Mouse (Mus musculus): ENCODE data around the gene Hat1. TPM values are rescaled to one million over a fixed set of nuclear protein-coding genes. Genes with fewer than 3 reads are reported as not detected.
A peak's percentile ranks its signal among the peaks of the same experiment; 100 is the strongest.

Hat1 gene
- polyA plus RNA-seq, 1 experiment from 2014 or later: 256 TPM

DNA sequence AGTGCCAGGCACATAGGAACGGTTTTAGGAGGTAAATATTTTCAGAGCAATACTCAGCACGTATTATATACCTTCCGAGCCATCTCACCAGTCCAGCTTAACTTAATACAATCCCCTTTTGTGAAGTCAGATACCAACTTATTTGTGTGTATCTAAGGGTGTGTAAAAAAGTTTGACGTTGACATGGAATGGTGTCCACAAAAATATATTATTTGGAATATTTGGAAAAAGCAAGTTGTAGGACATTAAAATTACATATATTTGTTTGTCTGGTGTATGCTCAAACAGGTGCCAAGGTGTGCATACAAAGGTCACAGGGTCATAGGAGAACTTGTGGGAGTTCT lies 65.1 kb downstream of the Hat1 start:
- Histone ChIP-seq H3K9me3 (no peaks in the 10 kb centered on the region), H3K4me3 (peak overlapping the region; percentile 78), H3K27ac (peak overlapping the region; percentile 87), H3K36me3 (replicated peaks) (no peaks in the 10 kb centered on the region), H3K27me3 (ENCODE audit: poor library complexity, severe bottlenecking) (peaks cover 24% of the 10 kb centered on the region), H3K4me1 (peaks cover 30% of the 10 kb centered on the region)
- DNase-seq (ENCODE audit: extremely low spot score, low spot score): no peak
- WGBS: 43% methylated on average over 4 of the region's 4 CpGs

DNA sequence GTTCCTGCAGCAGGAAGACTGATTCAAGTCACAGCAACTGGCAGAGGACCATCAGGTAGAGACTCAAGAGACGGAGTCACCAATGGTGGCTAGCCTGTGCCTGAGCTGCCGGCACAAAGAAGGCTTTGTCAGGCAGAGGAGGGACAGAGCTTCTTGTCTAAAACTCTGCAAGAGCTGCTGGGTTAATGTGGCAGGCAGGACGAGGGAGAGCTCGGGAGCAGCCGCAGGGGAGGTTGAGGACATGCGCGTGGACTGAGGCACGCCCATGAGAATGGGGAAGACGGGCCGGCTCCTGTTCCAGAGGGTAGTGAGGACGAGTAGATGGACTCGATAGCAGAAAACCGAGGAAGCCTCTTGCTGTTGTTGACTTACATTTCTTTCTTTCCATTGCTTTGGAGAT lies 69.9 kb downstream of the Hat1 start:
- 52% methylated on average over 13 of the region's 13 CpGs for WGBS
- Histone ChIP-seq H3K4me3 (no peak overlapping the region), H3K9me3 (no peaks in the 10 kb centered on the region), H3K27me3 (ENCODE audit: poor library complexity, severe bottlenecking) (no peaks in the 10 kb centered on the region; the same call in 1 of the 2 replicates), H3K4me1 (peaks cover 19% of the 10 kb centered on the region), H3K36me3 (replicated peaks) (no peaks in the 10 kb centered on the region), H3K27ac (0 out of 2 replicates have a peak overlapping the region, but pooled peaks have one; percentile 48)
- DNase-seq (ENCODE audit: extremely low spot score, low spot score): no peak

GRCm38 (mm10) chr2:71459659-71460058 lies 70.9 kb downstream of the Hat1 start:
- Histone ChIP-seq H3K27ac (no peak overlapping the region), H3K36me3 (replicated peaks) (no peaks in the 10 kb centered on the region), H3K4me1 (peaks cover 15% of the 10 kb centered on the region), H3K27me3 (ENCODE audit: poor library complexity, severe bottlenecking) (no peaks in the 10 kb centered on the region; the same call in 1 of the 2 replicates), H3K9me3 (no peaks in the 10 kb centered on the region), H3K4me3 (no peak overlapping the region)
- no peak for DNase-seq (ENCODE audit: extremely low spot score, low spot score)
- WGBS: 93% methylated on average over 1 of the region's 1 CpGs

- H3K4me1 ChIP-seq: peaks cover 21% of the 10 kb centered on the region
- no peak for DNase-seq (ENCODE audit: extremely low spot score, low spot score)
- 68% methylated on average over 6 of the region's 6 CpGs for WGBS
Measured at GRCm38 (mm10) chr2:71461139-71461538, 72.4 kb downstream of the Hat1 start.

DNA sequence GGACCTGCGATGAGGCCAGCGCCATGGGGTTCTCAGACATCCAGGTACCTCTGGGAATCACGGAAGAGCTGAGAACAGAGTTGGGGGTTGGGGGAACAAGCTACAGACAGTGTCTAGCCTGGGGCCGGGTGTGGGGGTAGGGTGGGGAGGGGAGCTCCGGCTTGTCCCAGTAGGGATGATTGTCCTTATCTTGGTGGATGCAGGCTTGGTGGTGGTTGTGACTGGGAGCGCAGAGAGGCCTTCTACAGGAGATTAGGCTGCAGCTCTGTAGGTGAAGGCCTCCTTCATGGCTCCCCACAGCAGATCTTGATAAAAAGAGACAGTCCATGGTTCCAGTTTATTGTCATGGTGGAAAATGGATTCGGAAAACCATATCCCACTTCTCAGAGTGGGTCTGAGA lies 72.8 kb downstream of the Hat1 start:
- DNase-seq (ENCODE audit: extremely low spot score, low spot score): no peak
- Histone ChIP-seq H3K4me3 (no peak overlapping the region), H3K4me1 (peaks cover 25% of the 10 kb centered on the region), H3K27ac (no peak overlapping the region), H3K27me3 (ENCODE audit: poor library complexity, severe bottlenecking) (no peaks in the 10 kb centered on the region; the same call in 1 of the 2 replicates), H3K9me3 (no peaks in the 10 kb centered on the region), H3K36me3 (replicated peaks) (no peaks in the 10 kb centered on the region)
- WGBS: 64% methylated on average over 7 of the region's 7 CpGs

More at GRCm38 (mm10) chr2:71461139-71461538, 72.4 kb downstream of the Hat1 start:
- H3K36me3 ChIP-seq (replicated peaks): no peaks in the 10 kb centered on the region
- no peak overlapping the region for H3K4me3 ChIP-seq
- no peaks in the 10 kb centered on the region; the same call in 1 of the 2 replicates for H3K27me3 ChIP-seq (ENCODE audit: poor library complexity, severe bottlenecking)
- no peaks in the 10 kb centered on the region for H3K9me3 ChIP-seq
- no peak overlapping the region for H3K27ac ChIP-seq

DNA sequence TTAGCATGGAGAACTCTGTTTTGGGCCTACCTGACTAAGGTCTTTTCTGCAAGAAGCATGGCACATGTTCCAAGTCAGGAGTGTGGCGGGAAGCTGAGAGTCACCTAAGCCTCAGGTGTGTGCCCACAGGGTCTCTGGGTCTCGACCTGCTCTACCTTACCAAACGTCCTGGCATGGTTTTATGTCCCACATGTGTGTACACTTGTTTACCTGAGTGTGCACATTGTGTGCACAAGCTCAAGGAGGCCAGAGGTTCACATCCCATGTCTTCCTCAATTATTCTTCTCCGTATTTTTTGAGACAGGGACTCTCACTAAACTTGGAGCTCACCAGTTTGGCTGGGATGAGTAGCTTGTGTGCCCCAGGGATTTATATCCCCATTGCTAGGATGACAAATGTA lies 73.3 kb downstream of the Hat1 start:
- H3K9me3 ChIP-seq: no peaks in the 10 kb centered on the region
- 85% methylated on average over 4 of the region's 4 CpGs for WGBS
- no peaks in the 10 kb centered on the region; the same call in 1 of the 2 replicates for H3K27me3 ChIP-seq (ENCODE audit: poor library complexity, severe bottlenecking)
- H3K36me3 ChIP-seq (replicated peaks): no peaks in the 10 kb centered on the region
- H3K27ac ChIP-seq: peak overlapping the region; percentile 21; the same call in 1 of the 2 replicates
- peaks cover 30% of the 10 kb centered on the region for H3K4me1 ChIP-seq
- H3K4me3 ChIP-seq: no peak overlapping the region
- DNase-seq (ENCODE audit: extremely low spot score, low spot score): no peak

GRCm38 (mm10) chr2:71462553-71462952 lies 73.8 kb downstream of the Hat1 start:
- H3K9me3 ChIP-seq: no peaks in the 10 kb centered on the region
- 73% methylated on average over 3 of the region's 3 CpGs for WGBS

DNA sequence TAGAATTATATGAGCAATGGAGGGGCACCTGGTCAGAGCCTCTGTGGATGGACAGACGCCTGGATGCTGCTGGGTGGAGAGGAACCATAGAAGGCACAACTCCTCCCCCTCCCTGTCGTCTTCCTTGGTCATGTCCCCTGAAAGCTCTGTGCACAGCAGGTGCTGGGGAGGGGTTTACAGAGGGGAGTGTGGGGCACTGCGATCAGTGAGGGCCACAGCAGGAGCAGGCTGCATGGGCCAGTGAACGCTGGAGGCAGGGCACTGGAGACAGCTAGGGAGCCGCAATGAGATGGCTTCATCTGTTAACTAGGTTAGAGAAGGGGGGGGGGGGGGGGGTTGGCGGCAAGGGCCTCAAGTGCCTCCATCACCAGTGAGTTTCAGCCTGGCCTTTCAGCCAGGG lies 77.3 kb downstream of the Hat1 start:
- Histone ChIP-seq H3K27ac (peak overlapping the region; percentile 56), H3K27me3 (ENCODE audit: poor library complexity, severe bottlenecking) (no peaks in the 10 kb centered on the region), H3K4me3 (no peak overlapping the region), H3K4me1 (peaks cover 23% of the 10 kb centered on the region), H3K36me3 (replicated peaks) (no peaks in the 10 kb centered on the region), H3K9me3 (no peaks in the 10 kb centered on the region)
- 12% methylated on average over 5 of the region's 6 CpGs for WGBS
- no peak for DNase-seq (ENCODE audit: extremely low spot score, low spot score)

More at GRCm38 (mm10) chr2:71462553-71462952, 73.8 kb downstream of the Hat1 start:
- DNase-seq (ENCODE audit: extremely low spot score, low spot score): no peak
- Histone ChIP-seq H3K27me3 (ENCODE audit: poor library complexity, severe bottlenecking) (no peaks in the 10 kb centered on the region; the same call in 1 of the 2 replicates), H3K4me3 (no peak overlapping the region), H3K27ac (peak overlapping the region; percentile 21), H3K4me1 (peaks cover 32% of the 10 kb centered on the region), H3K36me3 (replicated peaks) (no peaks in the 10 kb centered on the region)

DNA sequence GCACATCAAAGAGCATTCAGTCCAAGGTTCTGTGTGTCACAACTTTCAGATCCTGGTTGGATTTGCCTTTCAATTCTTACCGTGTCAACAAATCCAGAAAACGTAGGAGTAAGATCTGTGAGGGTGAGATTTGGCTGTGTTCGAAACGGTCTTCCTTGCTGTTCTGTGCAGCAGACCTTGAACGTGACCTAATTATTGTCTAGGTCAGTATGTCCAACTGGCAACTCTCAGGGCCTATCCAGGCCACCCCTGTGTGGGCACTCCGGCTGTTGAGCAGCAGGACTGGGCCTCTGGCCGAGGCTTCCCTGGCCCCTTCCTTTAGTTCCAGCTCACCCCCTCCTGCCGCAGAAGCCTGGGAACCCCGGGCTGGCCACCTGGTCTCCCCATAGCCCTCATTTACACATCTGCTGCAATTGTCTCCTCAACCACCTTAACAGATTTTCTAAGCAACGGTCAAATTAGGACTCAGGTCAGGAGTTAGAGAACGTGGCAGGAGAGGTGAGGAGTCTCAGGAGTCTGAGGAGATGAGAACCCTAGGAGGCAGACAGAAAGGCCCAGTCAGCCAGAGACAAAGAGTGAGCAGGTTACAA lies 78.2 kb downstream of the Hat1 start:
- Histone ChIP-seq H3K4me1 (peaks cover 23% of the 10 kb centered on the region), H3K27ac (0 out of 2 replicates have a peak overlapping the region, but pooled peaks have one; percentile 31), H3K4me3 (no peak overlapping the region), H3K36me3 (replicated peaks) (no peaks in the 10 kb centered on the region), H3K9me3 (no peaks in the 10 kb centered on the region), H3K27me3 (ENCODE audit: poor library complexity, severe bottlenecking) (no peaks in the 10 kb centered on the region)
- 65% methylated on average over 11 of the region's 11 CpGs for WGBS
- DNase-seq (ENCODE audit: extremely low spot score, low spot score): no peak

DNA sequence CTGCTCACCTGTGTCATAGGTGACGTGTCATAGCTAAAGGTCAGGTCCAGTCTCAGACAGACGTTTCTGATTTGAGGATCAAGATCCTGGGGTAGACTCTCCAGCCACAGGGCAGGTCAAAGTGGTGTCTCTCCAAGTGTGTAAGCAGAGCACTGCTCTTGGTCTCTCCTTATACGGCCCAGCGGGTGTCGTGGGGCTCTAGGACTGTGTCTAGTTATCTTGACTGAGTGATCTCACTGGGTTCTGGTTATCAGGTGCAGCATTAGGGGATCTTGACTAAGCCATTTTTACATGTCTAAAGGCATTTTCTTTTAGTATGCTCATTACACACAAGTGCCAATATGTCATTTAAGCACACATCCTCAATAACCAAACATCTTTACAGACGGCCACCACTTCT lies 82.3 kb downstream of the Hat1 start:
- 88% methylated on average over 6 of the region's 6 CpGs for WGBS
- no peak for DNase-seq (ENCODE audit: extremely low spot score, low spot score)

DNA sequence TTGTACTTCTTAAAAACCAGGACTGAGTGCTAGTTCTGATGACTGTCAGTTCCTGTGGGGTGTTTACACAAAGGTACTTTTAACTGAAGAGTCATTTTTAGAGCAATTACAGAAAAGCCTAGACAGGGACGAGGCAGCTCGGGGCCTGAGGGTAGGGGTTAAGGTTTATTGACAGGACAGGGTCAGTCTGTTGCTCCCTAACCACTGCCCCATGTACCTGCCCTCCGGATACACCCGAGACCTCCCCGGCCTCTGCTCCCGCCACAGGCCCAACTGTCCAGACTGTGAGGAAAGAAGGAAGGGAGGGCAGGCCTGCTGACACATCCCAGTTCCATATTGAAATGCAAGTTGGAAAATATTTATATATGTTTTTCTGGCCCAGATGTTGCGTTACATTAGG lies 85.1 kb downstream of the Hat1 start:
- Histone ChIP-seq H3K4me3 (no peak overlapping the region), H3K36me3 (replicated peaks) (peaks cover 5% of the 10 kb centered on the region; the same call in 1 of the 2 replicates), H3K4me1 (peaks cover 22% of the 10 kb centered on the region), H3K9me3 (peaks cover 5% of the 10 kb centered on the region; the same call in 1 of the 2 replicates), H3K27me3 (ENCODE audit: poor library complexity, severe bottlenecking) (no peaks in the 10 kb centered on the region), H3K27ac (no peak overlapping the region)
- WGBS: 71% methylated on average over 7 of the region's 7 CpGs
- DNase-seq (ENCODE audit: extremely low spot score, low spot score): no peak

More for the DNA sequence above, 82.3 kb downstream of the Hat1 start:
- no peaks in the 10 kb centered on the region for H3K27me3 ChIP-seq (ENCODE audit: poor library complexity, severe bottlenecking)
- no peak overlapping the region for H3K4me3 ChIP-seq
- H3K27ac ChIP-seq: no peak overlapping the region
- no peaks in the 10 kb centered on the region for H3K36me3 ChIP-seq (replicated peaks)
- peaks cover 35% of the 10 kb centered on the region for H3K4me1 ChIP-seq
- no peaks in the 10 kb centered on the region for H3K9me3 ChIP-seq

- Histone ChIP-seq H3K36me3 (replicated peaks) (peaks cover 5% of the 10 kb centered on the region; the same call in 1 of the 2 replicates), H3K9me3 (peaks cover 5% of the 10 kb centered on the region; the same call in 1 of the 2 replicates), H3K4me3 (no peak overlapping the region), H3K27me3 (ENCODE audit: poor library complexity, severe bottlenecking) (no peaks in the 10 kb centered on the region), H3K27ac (no peak overlapping the region), H3K4me1 (peaks cover 24% of the 10 kb centered on the region)
- 57% methylated on average over 7 of the region's 7 CpGs for WGBS
- DNase-seq (ENCODE audit: extremely low spot score, low spot score): no peak
Measured at GRCm38 (mm10) chr2:71474345-71474744, 85.6 kb downstream of the Hat1 start.

GRCm38 (mm10) chr2:71475311-71475710 lies 86.6 kb downstream of the Hat1 start:
- H3K27ac ChIP-seq: 0 out of 2 replicates have a peak overlapping the region, but pooled peaks have one; percentile 3
- 82% methylated on average over 10 of the region's 10 CpGs for WGBS

More at GRCm38 (mm10) chr2:71475311-71475710, 86.6 kb downstream of the Hat1 start:
- H3K4me1 ChIP-seq: peaks cover 34% of the 10 kb centered on the region
- no peaks in the 10 kb centered on the region for H3K27me3 ChIP-seq (ENCODE audit: poor library complexity, severe bottlenecking)
- peaks cover 5% of the 10 kb centered on the region; the same call in 1 of the 2 replicates for H3K36me3 ChIP-seq (replicated peaks)
- DNase-seq (ENCODE audit: extremely low spot score, low spot score): no peak
- peaks cover 5% of the 10 kb centered on the region; the same call in 1 of the 2 replicates for H3K9me3 ChIP-seq
- H3K4me3 ChIP-seq: no peak overlapping the region

Measured in forebrain, embryonic 10.5 days (tissue).